In genomic region chr6:72553079-72553412, GRCm38 (mm10) we compare ENCODE assay signal across 8 mouse cellular contexts. TPM values are rescaled to one million over a fixed set of nuclear protein-coding genes. Genes with fewer than 3 reads are reported as not detected.
A peak's percentile ranks its signal among the peaks of the same experiment; 100 is the strongest.
DNase-seq lines count a peak whose midpoint lies in the region; ATAC-seq and TF ChIP-seq lines count a peak whose summit lies in the region.

No protein-coding gene starts in this region.

- peak overlapping the region; percentile 91 for H3K27ac ChIP-seq in lung, embryonic 15.5 days
- H3K27ac ChIP-seq in embryonic fibroblast, embryonic 13.5 days (ENCODE audit: insufficient read depth, low read length): peak overlapping the region; percentile 99
- peak overlapping the region; percentile 92 for H3K27ac ChIP-seq in limb, embryonic 10.5 days
- H3K27ac ChIP-seq in neural tube, embryonic 15.5 days (replicated peaks): peak overlapping the region; percentile 72

- no peaks in the 10 kb centered on the region for H3K9me3 ChIP-seq in lung, embryonic 15.5 days
- H3K9me3 ChIP-seq in limb, embryonic 10.5 days (replicated peaks): no peaks in the 10 kb centered on the region
- no peaks in the 10 kb centered on the region for H3K9me3 ChIP-seq in neural tube, embryonic 15.5 days (replicated peaks)

- no peak for ATAC-seq in lung, embryonic 15.5 days (ENCODE audit: borderline replicate concordance, extremely low read depth, low FRiP score, low TSS enrichment)
- 0 out of 2 replicates have a peak, but pooled peaks have one; percentile 18 for ATAC-seq in neural tube, embryonic 15.5 days (ENCODE audit: low FRiP score)

- peak overlapping the region; percentile 36 for H3K9ac ChIP-seq in lung, embryonic 15.5 days
- H3K9ac ChIP-seq in neural tube, embryonic 15.5 days (replicated peaks): peak overlapping the region; percentile 43

- H3K4me1 ChIP-seq in lung, embryonic 15.5 days: peaks cover 25% of the 10 kb centered on the region
- H3K4me1 ChIP-seq in embryonic fibroblast, embryonic 13.5 days (ENCODE audit: control insufficient read depth, insufficient read depth, low read length): peaks cover 16% of the 10 kb centered on the region
- peaks cover 43% of the 10 kb centered on the region for H3K4me1 ChIP-seq in limb, embryonic 10.5 days
- peaks cover 15% of the 10 kb centered on the region for H3K4me1 ChIP-seq in neural tube, embryonic 15.5 days

- H3K4me3 ChIP-seq in lung, embryonic 15.5 days: peak overlapping the region; percentile 40
- H3K4me3 ChIP-seq in embryonic fibroblast, embryonic 13.5 days (ENCODE audit: insufficient read depth, low read length): peak overlapping the region; percentile 27
- H3K4me3 ChIP-seq in limb, embryonic 10.5 days: peak overlapping the region; percentile 52
- peak overlapping the region; percentile 40 for H3K4me3 ChIP-seq in neural tube, embryonic 15.5 days (replicated peaks)

- H3K27me3 ChIP-seq in lung, embryonic 15.5 days: no peaks in the 10 kb centered on the region
- no peaks in the 10 kb centered on the region for H3K27me3 ChIP-seq in limb, embryonic 10.5 days (ENCODE audit: low read depth, poor library complexity, severe bottlenecking)
- no peaks in the 10 kb centered on the region for H3K27me3 ChIP-seq in neural tube, embryonic 15.5 days (replicated peaks)

- peak overlapping the region; percentile 62 for H3K4me2 ChIP-seq in lung, embryonic 15.5 days
- H3K4me2 ChIP-seq in neural tube, embryonic 15.5 days: peak overlapping the region; percentile 59

- no peak for TF ChIP-seq CTCF in embryonic fibroblast, embryonic 13.5 days (IDR thresholded peaks at IDR 0.05; ENCODE audit: borderline replicate concordance, insufficient read depth, low read length)

- H3K36me3 ChIP-seq in lung, embryonic 15.5 days: no peaks in the 10 kb centered on the region
- H3K36me3 ChIP-seq in limb, embryonic 10.5 days: no peaks in the 10 kb centered on the region
- no peaks in the 10 kb centered on the region for H3K36me3 ChIP-seq in neural tube, embryonic 15.5 days

- no peak for DNase-seq in lung, postnatal 25 days (ENCODE audit: low spot score)
- DNase-seq in limb, embryonic 10.5 days (ENCODE audit: low spot score): no peak
- DNase-seq in adipocyte (ENCODE audit: low spot score): no peak
- DNase-seq in cerebellum, adult 11-12 months: no peak
- no peak for DNase-seq in retina, postnatal 1 day

- no peak for TF ChIP-seq POLR2A in embryonic fibroblast, embryonic 13.5 days (IDR thresholded peaks at IDR 0.05; ENCODE audit: low read depth, low read length)

- 14% methylated on average over 8 of the region's 8 CpGs for WGBS in lung, embryonic 15.5 days
- 18% methylated on average over 8 of the region's 8 CpGs for WGBS in limb, embryonic 10.5 days
- WGBS in neural tube, embryonic 15.5 days: 12% methylated on average over 8 of the region's 8 CpGs

RNA-seq across cellular contexts. Expression of gene Capg, which starts 8.9 kb away (rescaled TPM):
- 54.2 and 57.9 TPM in 2 replicates for polyA plus RNA-seq in lung, embryonic 15.5 days (2015; fragmentation: Nextera tagmentation; extraction: Ambion mirVana)
- polyA plus RNA-seq in embryonic fibroblast, embryonic 13.5 days (2011; ENCODE audit: insufficient read length, low read depth, missing spikeins): 95.7 and 182 TPM in 2 replicates
- 20.8 and 23.3 TPM in 2 replicates for polyA plus RNA-seq in limb, embryonic 10.5 days (2016; fragmentation: Nextera tagmentation; extraction: Ambion mirVana)
- 8.4 and 23.4 TPM in 2 replicates for polyA plus RNA-seq in neural tube, embryonic 15.5 days (2015; fragmentation: Nextera tagmentation; extraction: Ambion mirVana)

RNA-seq across cellular contexts. Expression of gene Sh2d6, which starts 31.5 kb away (rescaled TPM):
- polyA plus RNA-seq in lung, embryonic 15.5 days (2015; fragmentation: Nextera tagmentation; extraction: Ambion mirVana): not detected in 2 replicates
- 1.8 and 1.9 TPM in 2 replicates for polyA plus RNA-seq in embryonic fibroblast, embryonic 13.5 days (2011; ENCODE audit: insufficient read length, low read depth, missing spikeins)
- polyA plus RNA-seq in limb, embryonic 10.5 days (2016; fragmentation: Nextera tagmentation; extraction: Ambion mirVana): 0.15 TPM in 1 of 2 replicates, not detected in the other
- 0.24 and 0.70 TPM in 2 replicates for polyA plus RNA-seq in neural tube, embryonic 15.5 days (2015; fragmentation: Nextera tagmentation; extraction: Ambion mirVana)

RNA-seq across cellular contexts. Expression of gene Elmod3, which starts 45.2 kb away (rescaled TPM):
- polyA plus RNA-seq in lung, embryonic 15.5 days (2015; fragmentation: Nextera tagmentation; extraction: Ambion mirVana): 16.2 and 17.7 TPM in 2 replicates
- polyA plus RNA-seq in embryonic fibroblast, embryonic 13.5 days (2011; ENCODE audit: insufficient read length, low read depth, missing spikeins): 8.1 and 8.8 TPM in 2 replicates
- 14.0 and 14.6 TPM in 2 replicates for polyA plus RNA-seq in limb, embryonic 10.5 days (2016; fragmentation: Nextera tagmentation; extraction: Ambion mirVana)
- polyA plus RNA-seq in neural tube, embryonic 15.5 days (2015; fragmentation: Nextera tagmentation; extraction: Ambion mirVana): 14.3 and 16.6 TPM in 2 replicates

RNA-seq across cellular contexts. Expression of gene Retsat, which starts 45.2 kb away (rescaled TPM):
- polyA plus RNA-seq in lung, embryonic 15.5 days (2015; fragmentation: Nextera tagmentation; extraction: Ambion mirVana): 18.5 and 18.8 TPM in 2 replicates
- 11.0 and 12.3 TPM in 2 replicates for polyA plus RNA-seq in embryonic fibroblast, embryonic 13.5 days (2011; ENCODE audit: insufficient read length, low read depth, missing spikeins)
- polyA plus RNA-seq in limb, embryonic 10.5 days (2016; fragmentation: Nextera tagmentation; extraction: Ambion mirVana): 9.9 and 10.1 TPM in 2 replicates
- 4.9 and 8.2 TPM in 2 replicates for polyA plus RNA-seq in neural tube, embryonic 15.5 days (2015; fragmentation: Nextera tagmentation; extraction: Ambion mirVana)
